Mouse (Mus musculus): ENCODE data around the gene Mapkap1. TPM values are rescaled to one million over a fixed set of nuclear protein-coding genes. Genes with fewer than 3 reads are reported as not detected.

The Mapkap1 gene
- polyA plus RNA-seq, 1 experiment from 2014 or later = 62.1 TPM

DNA sequence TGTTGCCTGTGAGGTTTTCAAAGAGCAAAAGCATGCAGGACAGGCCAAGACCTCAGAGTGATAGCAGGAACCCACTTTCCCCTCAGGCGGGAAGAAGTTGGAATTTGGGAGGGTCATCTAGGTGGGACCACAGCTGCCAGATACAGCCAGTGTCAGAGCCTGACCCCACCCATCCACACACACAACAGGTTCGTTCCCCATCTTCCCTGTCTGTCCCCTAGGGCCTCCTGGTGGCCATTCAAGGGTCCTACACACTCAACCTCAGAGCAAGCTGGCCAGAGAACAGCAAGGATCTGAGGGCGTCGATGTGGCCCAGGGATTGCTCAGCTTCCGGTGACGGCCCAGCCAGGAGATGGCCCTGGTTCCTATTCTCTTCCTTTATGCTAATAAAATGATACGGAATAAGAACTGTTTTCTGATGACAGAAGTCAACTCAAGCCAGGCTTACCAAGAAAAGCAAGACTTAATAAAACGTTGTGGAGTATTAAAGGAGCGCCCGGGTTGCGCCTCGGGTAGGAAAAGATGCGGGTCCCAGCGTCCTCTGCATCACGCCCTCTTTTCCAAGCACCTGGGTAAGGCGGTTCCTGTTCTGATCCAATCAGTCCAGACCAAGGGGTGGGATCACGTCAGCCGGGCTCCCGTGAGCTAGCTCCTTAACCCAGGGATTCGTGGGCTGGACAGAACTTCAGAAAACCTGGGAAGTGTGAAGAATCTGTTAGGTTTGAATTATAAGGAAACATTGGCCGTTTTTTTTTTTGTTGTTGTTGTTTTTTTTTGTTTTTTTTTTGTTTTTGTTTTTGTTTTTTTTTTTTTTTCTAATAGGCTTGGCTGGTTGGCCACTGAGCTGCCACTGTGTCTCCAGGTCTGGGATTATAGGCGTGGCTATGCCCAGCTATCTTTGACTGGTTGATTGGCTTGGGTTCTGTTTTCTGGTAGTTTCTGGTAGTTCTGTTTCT lies 238.3 kb downstream of the Mapkap1 start:
- no peak overlapping the region for H3K9ac ChIP-seq (replicated peaks; ENCODE audit: low read depth)

GRCm38 (mm10) chr2:34645851-34646540 lies 239.4 kb downstream of the Mapkap1 start:
- TF ChIP-seq CTCF (IDR thresholded peaks at IDR 0.05) = no peak
- TF ChIP-seq EP300 (IDR thresholded peaks at IDR 0.05) = no peak
- Histone ChIP-seq H3K4me1 (ENCODE audit: insufficient read depth, low read depth, low read length) (0 out of 2 replicates have a peak, but pooled peaks cover 3% of the 10 kb centered on the region), H3K27ac (ENCODE audit: low read length) (no peak overlapping the region), H3K4me3 (ENCODE audit: low read depth, low read length) (peak overlapping the region; percentile 46), H3K9ac (replicated peaks; ENCODE audit: low read depth) (peak overlapping the region; percentile 32; the same call in 1 of the 2 replicates), H3K36me3 (ENCODE audit: insufficient read depth, low read length) (no peaks in the 10 kb centered on the region), H3K27me3 (replicated peaks; ENCODE audit: insufficient read depth, low read length) (no peaks in the 10 kb centered on the region), H3K9me3 (ENCODE audit: low read length) (no peaks in the 10 kb centered on the region), H3K4me2 (replicated peaks; ENCODE audit: low read depth, low read length) (peak overlapping the region; percentile 77)
- peak; percentile 9 for DNase-seq (ENCODE audit: low spot score)
- WGBS = 8% methylated on average over 21 of the region's 21 CpGs
- peak; percentile 97 for ATAC-seq

More for the DNA sequence above, 238.3 kb downstream of the Mapkap1 start:
- 0 out of 2 replicates have a peak, but pooled peaks cover 3% of the 10 kb centered on the region for H3K4me1 ChIP-seq (ENCODE audit: insufficient read depth, low read depth, low read length)
- no peaks in the 10 kb centered on the region for H3K9me3 ChIP-seq (ENCODE audit: low read length)
- 47% methylated on average over 22 of the region's 22 CpGs for WGBS
- H3K27ac ChIP-seq (ENCODE audit: low read length) = no peak overlapping the region
- ATAC-seq (peak; percentile 22; the same call in 1 of the 2 replicates), DNase-seq (ENCODE audit: low spot score) (peak; percentile 46)
- TF ChIP-seq CTCF (IDR thresholded peaks at IDR 0.05) = peak; percentile 80
- TF ChIP-seq EP300 (IDR thresholded peaks at IDR 0.05) = no peak
- H3K4me3 ChIP-seq (ENCODE audit: low read depth, low read length) = no peak overlapping the region
- no peaks in the 10 kb centered on the region for H3K27me3 ChIP-seq (replicated peaks; ENCODE audit: insufficient read depth, low read length)
- H3K36me3 ChIP-seq (ENCODE audit: insufficient read depth, low read length) = no peaks in the 10 kb centered on the region
- H3K4me2 ChIP-seq (replicated peaks; ENCODE audit: low read depth, low read length) = no peak overlapping the region

DNA sequence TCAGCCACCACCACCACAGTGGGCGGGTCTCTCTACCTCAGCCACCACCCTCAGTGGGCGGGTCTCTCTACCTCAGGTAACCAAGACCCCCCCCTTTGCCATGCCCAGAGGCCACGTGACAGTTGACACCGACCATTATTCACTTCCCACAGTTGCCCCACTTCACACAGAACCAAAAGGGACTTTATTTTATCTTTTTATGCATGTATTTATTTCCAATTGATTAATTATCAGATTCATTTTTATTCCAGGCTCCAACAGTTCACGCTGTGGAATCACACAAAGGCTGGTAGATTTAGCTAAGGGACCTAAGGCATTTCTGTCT lies 239.9 kb downstream of the Mapkap1 start:
- Histone ChIP-seq H3K4me1 (ENCODE audit: insufficient read depth, low read depth, low read length) (0 out of 2 replicates have a peak, but pooled peaks cover 3% of the 10 kb centered on the region), H3K36me3 (ENCODE audit: insufficient read depth, low read length) (no peaks in the 10 kb centered on the region), H3K9me3 (ENCODE audit: low read length) (no peaks in the 10 kb centered on the region), H3K4me2 (replicated peaks; ENCODE audit: low read depth, low read length) (peak overlapping the region; percentile 77), H3K27me3 (replicated peaks; ENCODE audit: insufficient read depth, low read length) (no peaks in the 10 kb centered on the region), H3K9ac (replicated peaks; ENCODE audit: low read depth) (no peak overlapping the region), H3K27ac (ENCODE audit: low read length) (no peak overlapping the region), H3K4me3 (ENCODE audit: low read depth, low read length) (peak overlapping the region; percentile 46)
- TF ChIP-seq EP300 (IDR thresholded peaks at IDR 0.05) (no peak), CTCF (IDR thresholded peaks at IDR 0.05) (no peak)
- WGBS = 10% methylated on average over 5 of the region's 5 CpGs
- ATAC-seq (no peak), DNase-seq (ENCODE audit: low spot score) (peak; percentile 88)

DNA sequence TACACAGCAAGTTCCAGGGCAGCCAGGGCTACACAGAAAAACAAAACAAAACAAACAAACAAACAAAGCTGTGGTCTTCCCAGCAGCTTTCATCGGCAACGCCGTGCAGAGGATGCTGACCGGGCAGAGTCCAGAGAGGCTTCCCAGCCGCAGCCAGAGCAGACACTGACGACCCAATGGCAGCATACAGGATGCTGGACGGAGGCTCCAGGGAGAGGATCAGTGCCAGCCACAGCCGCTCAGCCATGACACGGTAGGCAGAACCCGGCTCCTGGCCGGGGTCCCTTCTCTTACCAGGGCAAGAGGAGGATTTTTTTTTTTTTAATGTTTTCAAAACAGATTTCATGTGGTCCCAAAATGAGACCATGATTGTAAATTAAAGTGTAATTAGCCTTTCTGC lies 240.8 kb downstream of the Mapkap1 start:
- no peak for DNase-seq (ENCODE audit: low spot score)
- 0 out of 2 replicates have a peak, but pooled peaks cover 3% of the 10 kb centered on the region for H3K4me1 ChIP-seq (ENCODE audit: insufficient read depth, low read depth, low read length)
- ATAC-seq = no peak
- no peak overlapping the region for H3K4me3 ChIP-seq (ENCODE audit: low read depth, low read length)
- no peak overlapping the region for H3K4me2 ChIP-seq (replicated peaks; ENCODE audit: low read depth, low read length)
- no peaks in the 10 kb centered on the region for H3K27me3 ChIP-seq (replicated peaks; ENCODE audit: insufficient read depth, low read length)
- no peak for TF ChIP-seq EP300 (IDR thresholded peaks at IDR 0.05)
- TF ChIP-seq CTCF (IDR thresholded peaks at IDR 0.05) = no peak
- H3K9me3 ChIP-seq (ENCODE audit: low read length) = no peaks in the 10 kb centered on the region
- H3K9ac ChIP-seq (replicated peaks; ENCODE audit: low read depth) = no peak overlapping the region
- WGBS = 65% methylated on average over 11 of the region's 11 CpGs
- no peaks in the 10 kb centered on the region for H3K36me3 ChIP-seq (ENCODE audit: insufficient read depth, low read length)
- H3K27ac ChIP-seq (ENCODE audit: low read length) = no peak overlapping the region

DNA sequence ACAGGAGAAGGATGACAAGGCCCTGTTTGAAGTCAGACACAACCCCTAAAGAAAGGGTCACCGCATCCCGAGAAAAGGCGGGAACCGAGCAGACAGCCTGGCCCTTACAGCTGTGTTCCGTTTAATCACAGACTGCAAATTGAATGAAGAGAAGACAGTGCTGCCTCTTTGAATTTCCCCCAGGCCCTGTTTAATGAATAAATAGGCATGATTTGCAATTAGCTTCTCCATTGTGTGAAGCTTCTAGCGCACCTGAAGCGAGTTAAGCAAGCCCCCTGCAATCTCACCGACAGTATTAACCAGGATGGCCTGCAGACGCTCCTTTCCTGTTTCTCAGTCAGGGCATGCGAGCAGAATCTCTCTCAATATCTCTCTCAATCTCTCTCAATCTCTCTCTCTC lies 261.2 kb downstream of the Mapkap1 start:
- no peak overlapping the region for H3K27ac ChIP-seq (ENCODE audit: low read length)
- ATAC-seq (no peak), DNase-seq (ENCODE audit: low spot score) (no peak)
- no peaks in the 10 kb centered on the region; the same call in 1 of the 2 replicates for H3K27me3 ChIP-seq (replicated peaks; ENCODE audit: insufficient read depth, low read length)
- no peaks in the 10 kb centered on the region for H3K9me3 ChIP-seq (ENCODE audit: low read length)
- WGBS = 47% methylated on average over 10 of the region's 10 CpGs
- H3K4me3 ChIP-seq (ENCODE audit: low read depth, low read length) = no peak overlapping the region
- no peak overlapping the region for H3K4me2 ChIP-seq (replicated peaks; ENCODE audit: low read depth, low read length)
- no peaks in the 10 kb centered on the region for H3K36me3 ChIP-seq (ENCODE audit: insufficient read depth, low read length)
- no peak for TF ChIP-seq EP300 (IDR thresholded peaks at IDR 0.05)
- no peak for TF ChIP-seq CTCF (IDR thresholded peaks at IDR 0.05)
- peaks cover 3% of the 10 kb centered on the region; the same call in 1 of the 2 replicates for H3K4me1 ChIP-seq (ENCODE audit: insufficient read depth, low read depth, low read length)
- no peak overlapping the region for H3K9ac ChIP-seq (replicated peaks; ENCODE audit: low read depth)

All from lung, postnatal 0 days (tissue).